Mouse (Mus musculus) urinary bladder, postnatal 14 days (tissue): Measurements from ENCODE around the gene Plb1.

Experiments
- DNase-seq: peaks from one replicate; pipeline ENCODE4 v3.0.0; 2021; ENCODE audit warnings: low spot score

The Plb1 gene

GRCm38 (mm10) chr5:32260751-32261150 lies 28.2 kb downstream of the Plb1 start:
- no peak for DNase-seq

DNA sequence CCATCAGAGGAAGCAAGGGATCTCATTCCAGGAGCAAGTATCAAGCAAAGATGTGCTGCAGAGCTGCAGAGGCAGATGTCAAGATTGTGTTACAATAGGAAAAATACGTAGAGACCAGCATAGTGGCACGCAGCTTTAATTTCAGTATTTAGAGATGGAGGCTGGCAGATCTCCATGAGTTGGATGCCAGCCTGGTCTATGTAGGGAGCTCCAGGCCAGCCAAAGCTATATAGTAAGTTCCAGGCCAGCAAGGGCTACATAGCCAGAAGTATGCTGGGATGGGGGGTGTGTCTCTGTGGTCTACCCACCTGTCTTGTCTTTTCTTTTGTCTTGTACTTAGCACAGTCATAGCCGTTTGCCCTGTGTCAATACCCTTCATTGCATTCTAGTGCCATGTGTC lies 28.7 kb downstream of the Plb1 start:
- no peak for DNase-seq

- DNase-seq: no peak
Measured at GRCm38 (mm10) chr5:32262534-32262933, 30.0 kb downstream of the Plb1 start.

DNA sequence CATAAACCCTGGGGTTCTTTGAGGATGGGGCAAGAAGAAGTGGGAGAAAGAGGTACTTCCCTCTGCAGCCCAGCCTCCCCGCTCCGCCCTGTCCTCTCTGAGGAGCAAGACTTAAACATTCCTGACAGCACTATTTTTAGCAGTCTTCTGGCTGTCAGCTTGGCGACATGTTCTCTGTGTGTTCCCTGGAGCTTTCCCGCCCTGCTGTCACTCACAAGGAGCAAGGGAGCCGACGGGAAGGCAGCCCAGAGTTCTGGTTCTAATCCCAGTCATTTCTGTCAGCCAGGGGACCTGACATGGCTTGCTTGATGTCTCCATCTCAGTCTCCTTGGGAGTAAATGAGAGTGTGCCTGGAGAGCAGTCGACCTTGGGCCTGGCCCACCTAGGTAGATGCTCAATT lies 40.0 kb downstream of the Plb1 start:
- no peak for DNase-seq

DNA sequence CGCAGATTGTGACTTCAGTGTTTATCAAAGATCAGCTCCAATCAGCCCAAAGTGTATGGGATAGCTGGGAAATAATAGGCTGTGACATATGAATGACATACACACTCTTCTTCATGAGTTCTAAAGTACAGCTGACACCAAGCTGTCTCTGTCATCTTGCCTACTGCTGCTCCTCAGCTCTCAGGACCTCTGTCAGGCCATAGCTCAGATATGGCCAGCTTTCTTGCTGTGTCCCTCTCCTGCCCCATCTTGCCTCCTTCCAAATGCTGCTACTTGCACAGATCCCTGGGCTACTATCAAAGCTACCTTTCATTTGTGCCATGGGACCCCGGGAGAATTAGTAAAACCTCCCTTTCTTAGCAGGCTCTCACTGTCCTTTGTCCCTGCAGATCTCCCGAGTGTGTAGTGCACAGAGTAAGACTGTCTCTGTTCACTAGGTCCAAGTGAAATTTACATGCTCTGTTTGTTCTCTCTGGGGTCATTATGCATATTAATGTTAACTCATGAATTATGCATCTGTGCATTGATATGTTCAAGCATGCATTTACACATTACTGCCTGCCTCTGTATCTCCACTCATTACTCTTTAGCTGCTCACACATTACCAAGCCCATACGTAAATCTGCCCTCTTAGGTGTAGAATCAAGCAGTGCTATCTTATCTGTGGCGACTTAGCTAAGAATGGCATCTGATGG lies 45.6 kb downstream of the Plb1 start:
- no peak for DNase-seq

GRCm38 (mm10) chr5:32280066-32280465 lies 47.6 kb downstream of the Plb1 start:
- DNase-seq: no peak

- DNase-seq: no peak
Measured at GRCm38 (mm10) chr5:32282345-32282744, 49.8 kb downstream of the Plb1 start.

DNA sequence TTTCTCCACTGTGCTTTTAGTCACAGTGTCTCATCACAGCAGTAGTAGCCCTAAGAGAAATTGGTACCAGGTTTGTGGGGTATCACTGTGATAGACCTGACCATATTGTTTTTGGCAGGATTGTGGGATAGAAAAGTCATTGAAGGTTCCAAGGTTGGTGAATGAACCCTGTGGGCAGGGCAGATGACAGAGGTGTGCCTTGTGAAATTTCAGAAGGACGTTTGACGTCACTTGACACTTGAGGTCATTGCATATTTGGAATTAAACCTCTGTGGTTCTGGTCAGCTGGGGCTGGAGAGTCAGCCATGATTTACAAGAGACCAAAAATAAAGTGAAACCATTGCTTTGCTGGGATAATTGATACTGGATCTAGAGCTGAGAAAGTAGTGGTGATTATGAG lies 50.9 kb downstream of the Plb1 start:
- DNase-seq: no peak

DNA sequence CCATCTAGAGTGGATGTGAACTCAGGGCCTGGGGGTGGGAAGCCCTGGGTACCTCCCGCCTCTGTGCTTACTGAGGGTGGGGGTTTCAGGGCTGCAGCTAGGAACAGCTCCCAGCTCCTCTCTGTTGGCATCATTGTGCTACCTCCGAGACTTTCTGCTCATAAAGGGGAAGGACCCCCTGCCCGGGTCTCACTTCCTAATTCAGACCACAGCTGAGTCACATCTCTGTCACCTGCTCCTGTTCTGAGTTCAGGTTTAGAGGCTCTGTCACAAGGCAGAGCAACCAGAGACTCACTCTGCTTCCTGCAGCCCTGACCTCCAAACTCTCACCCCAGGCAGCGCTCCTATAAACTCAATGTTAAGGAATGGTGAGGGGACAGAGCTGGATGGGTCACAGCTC lies 53.8 kb downstream of the Plb1 start:
- DNase-seq: no peak

DNA sequence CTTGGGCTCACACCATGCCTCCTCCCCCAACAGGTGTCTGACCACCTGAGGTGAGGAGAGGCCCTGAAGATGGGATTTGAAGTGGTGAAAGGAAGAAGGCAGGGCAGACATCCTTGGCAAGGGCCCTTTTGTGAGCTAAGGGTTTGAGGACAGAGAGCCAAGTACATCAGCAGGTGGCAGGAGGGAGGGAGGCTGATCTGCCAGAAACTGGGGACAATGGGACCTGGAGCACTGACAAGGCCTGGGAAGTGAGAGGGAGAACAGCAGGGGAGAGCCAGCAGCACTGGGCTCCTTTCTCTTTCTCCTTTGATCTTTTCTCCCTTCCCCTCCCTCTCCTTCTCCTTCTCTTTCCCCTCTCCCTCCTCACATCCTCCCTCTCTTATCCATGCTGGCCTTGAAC lies 55.5 kb downstream of the Plb1 start:
- DNase-seq: no peak

DNA sequence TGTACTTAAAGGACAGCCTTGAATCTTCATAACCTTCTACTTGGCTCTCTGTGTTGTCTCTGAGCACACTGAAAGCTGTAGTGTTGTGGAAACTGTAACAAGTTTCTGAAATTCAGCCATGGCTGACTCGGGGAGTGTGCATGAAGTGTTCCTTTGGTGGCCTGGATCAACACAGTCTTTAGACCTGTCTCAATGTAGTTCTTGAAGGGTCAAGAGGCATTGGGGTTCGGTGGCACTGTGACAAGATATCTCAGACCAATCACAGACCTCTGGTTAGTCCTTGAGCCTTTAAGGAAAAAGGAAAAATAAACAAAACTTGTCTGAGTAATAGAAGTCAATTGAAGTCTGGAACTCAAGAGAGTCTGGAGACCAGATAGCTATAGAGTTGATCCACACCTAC lies 58.8 kb downstream of the Plb1 start:
- DNase-seq: no peak

GRCm38 (mm10) chr5:32302991-32303921 lies 70.7 kb downstream of the Plb1 start:
- peak; percentile 69 for DNase-seq

DNA sequence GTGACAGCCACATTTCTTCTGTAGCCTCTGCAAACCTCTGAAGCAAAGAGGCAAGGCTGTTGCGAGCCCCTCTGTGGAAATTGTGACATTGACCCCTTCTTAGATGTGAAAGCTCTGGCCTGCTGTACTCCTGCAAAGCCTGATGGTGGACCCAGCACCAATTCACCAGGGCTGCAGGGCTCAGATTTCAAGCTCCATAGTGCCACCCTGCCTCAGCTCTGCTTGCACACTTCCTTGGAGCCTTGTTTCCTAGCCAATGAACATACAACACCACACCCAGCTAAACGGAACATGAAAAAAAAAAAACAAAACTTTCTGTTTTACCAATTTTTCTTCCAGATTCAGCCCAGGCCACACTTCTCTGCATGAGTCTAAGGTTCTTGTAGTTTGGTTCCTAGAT lies 74.6 kb downstream of the Plb1 start:
- DNase-seq: no peak

GRCm38 (mm10) chr5:32308647-32309046 lies 76.1 kb downstream of the Plb1 start:
- no peak for DNase-seq

- DNase-seq: no peak
Measured at GRCm38 (mm10) chr5:32309714-32310113, 77.2 kb downstream of the Plb1 start.

GRCm38 (mm10) chr5:32310802-32311201 lies 78.3 kb downstream of the Plb1 start:
- DNase-seq: no peak

GRCm38 (mm10) chr5:32311589-32312166 lies 79.2 kb downstream of the Plb1 start:
- DNase-seq: no peak

DNA sequence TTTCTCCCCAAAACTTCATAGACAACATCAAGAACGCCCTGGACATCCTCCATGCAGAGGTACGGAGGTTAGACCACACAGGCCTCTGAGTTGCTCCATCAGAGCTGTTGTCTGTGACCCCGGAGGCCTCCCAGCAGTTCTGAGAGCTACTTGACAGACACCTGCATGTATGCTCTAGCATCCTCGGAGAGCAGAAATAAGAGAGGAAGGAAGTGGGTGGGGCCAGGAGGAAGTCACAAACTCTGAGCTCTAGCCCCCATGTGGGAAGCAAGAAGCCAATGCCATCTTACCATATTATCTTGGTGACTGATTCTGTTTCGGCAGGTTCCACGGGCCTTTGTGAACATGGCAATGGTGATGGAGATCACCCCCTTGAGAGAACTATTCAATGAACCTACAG lies 81.2 kb downstream of the Plb1 start:
- DNase-seq: no peak

- DNase-seq: peak; percentile 20
Measured at GRCm38 (mm10) chr5:32314731-32315130, 82.2 kb downstream of the Plb1 start.

- DNase-seq: peak; percentile 72
Measured at GRCm38 (mm10) chr5:32322146-32322811, 89.8 kb downstream of the Plb1 start.

DNA sequence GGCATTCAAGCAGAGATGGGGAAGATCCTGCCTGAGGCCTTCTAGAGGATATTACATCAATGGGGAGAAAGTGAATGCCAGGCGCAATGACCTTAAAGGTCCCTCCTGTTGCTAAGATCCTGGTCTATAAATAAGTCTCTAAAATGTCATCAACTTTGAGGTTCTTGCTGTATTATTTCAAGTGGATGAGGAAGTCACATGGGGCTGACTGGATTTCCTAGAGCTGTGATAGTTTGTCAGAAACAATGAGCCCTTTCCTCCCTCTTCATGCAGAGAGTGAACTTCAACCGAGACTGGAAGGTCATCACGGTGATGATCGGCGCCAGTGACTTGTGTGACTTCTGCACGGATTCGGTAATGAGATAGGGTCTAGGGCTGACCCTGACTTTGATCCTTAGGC lies 95.6 kb downstream of the Plb1 start:
- DNase-seq: no peak

DNA sequence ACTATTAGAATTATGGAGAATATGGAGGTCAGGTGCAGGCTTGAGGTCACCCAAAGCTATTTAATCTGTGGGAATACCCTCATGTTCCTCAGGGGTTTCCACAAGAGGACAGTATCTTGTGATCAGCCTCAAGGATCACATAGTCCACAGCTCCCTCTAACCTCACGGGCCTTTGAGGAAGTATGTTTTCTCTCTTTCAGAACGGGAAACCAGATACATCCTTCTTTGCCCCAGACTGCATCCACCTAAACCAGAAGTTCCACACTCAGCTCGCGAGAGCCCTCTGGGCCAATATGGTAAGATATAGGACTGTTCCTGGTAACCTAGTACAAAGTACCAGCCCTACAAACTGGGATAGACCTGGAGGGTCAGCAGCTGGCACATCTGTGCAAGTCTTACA lies 100.1 kb downstream of the Plb1 start:
- no peak for DNase-seq

DNA sequence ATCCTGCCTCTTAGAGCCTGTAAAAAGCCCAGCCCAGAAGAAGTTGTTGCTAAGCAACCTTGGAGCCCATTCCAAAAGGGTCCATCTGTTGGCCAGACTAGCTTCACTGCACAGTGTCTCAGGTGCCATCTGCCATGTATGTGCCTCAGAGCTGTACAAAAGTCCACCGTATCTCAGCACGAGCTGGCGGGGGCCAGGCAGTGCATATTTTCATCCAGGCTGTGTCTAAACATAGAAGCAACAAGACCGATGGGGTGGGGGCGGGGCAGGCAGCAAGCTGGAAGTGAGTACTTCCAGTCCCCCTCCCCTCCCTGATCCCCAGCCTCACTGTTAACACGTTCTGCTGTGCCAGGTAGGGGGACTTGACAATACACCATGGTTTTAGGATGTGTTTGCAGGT lies 102.7 kb downstream of the Plb1 start:
- DNase-seq: peak; percentile 65
